Mouse (Mus musculus): ENCODE measurements around the gene Tenm3.

The Tenm3 gene

DNA sequence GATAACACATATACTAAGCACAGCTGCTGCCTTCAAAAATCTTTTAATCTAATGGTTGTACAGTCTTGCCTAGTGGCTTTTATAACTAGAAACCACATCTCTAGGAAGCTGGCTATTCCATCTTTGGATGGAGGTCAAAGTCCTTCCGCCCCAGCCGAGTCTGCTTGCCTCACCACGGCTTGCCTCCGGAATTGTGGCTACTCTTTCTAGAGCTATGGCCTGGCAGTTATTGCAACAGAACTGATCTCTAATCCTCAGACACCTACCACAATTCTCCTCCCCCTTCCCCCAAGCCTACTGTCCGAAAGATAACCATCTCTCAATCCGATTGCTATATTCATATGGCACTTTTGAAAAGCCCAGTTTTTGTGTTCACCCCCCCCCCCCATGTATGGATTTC lies 101.0 kb downstream of the Tenm3 start:
- no peak for DNase-seq (ENCODE audit: low spot score in 2 of 2)

DNA sequence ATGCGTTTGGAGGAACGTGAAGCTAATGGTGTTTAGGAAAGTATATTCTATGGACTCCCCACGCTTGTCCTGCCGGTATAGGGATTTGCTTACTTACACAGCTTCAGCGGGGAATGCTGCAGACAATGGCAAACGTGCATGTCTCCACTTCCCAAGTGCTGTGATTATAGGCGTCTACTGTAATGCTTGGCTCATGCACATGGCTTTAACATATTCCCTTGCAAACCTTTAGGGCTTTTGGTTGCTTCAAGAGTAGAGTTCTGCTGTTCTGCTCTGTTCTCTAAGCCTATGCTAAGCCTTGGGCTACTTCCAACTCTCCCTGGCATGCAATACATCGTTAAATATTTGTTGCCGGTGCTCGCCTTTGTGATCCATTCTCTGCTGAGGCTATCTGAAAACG lies 102.8 kb downstream of the Tenm3 start:
- DNase-seq (ENCODE audit: low spot score in 2 of 2): peak in 1 of 2 experiments; percentile 22

DNA sequence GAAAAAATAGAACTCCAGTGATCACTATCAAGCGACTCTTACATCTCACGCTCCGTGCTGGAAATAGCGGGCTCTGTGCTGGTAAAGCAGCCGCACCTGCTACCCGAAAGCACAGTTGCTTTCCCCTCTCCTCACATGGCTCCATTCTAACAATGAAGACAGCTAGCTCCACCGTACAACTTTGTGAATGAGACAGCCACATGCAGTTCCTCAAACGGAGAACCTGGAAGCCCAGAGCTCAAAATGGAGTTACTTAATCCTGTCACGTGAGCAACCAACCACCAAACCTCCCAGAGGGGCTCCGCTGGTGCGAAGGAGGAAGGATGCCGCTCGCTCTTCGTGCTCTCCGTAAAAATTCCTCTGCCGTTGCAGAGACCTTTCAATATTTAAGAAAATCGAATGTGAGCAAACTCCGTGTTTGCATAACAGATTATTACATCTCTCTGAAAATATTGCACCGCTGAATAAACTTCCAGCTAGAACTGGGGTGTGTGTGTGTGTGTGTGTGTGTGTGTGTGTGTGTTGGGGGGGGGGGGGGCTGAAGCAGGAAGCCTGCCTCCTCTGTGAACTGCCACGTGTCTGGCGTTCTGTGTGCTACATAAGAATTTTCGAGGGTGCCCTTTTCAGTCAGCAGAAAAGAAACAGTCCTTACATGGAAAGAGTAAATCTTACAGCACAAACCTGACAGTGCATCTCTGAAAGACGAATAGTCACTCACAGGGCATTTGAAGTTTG lies 103.4 kb downstream of the Tenm3 start:
- DNase-seq (ENCODE audit: low spot score in 2 of 2): peak; percentile 24 to 40

DNA sequence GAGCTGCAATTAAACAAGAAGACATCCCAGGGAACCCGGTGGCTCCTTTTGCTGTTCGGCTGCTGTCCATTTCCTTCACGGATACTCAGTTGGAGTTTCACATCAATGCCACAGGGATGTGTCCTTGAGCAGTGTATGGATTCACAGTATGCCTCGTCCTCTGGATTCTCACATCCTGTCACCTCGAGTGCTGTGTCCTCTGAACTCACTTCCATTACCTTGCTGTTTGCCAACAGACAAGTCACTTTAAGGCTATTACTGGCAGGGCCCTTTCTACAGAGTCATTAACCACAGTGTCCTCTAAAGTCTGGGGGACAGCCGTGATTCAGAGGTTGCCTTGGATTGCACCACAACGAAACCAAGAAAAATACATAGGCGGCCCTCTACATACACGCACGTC lies 110.0 kb downstream of the Tenm3 start:
- no peak for DNase-seq (ENCODE audit: low spot score in 2 of 2)

DNA sequence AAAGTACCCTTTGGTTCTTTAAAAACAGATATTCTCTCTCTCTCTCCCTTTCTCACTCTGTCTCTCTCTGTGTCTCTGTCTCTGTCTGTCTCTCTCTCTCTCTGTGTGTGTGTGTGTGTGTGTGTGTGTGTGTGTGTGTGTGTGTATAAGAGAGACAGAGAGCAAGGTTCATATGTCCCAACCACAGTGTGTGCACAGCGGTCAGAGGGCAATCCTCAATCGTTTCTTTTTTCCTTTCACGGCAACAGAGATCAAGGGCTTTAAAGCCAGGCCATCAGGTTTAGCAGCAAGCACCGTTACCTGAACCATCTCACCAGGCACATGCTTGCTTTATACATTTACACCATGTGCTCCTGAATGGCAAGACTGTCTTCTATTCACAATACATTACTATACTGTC lies 110.7 kb downstream of the Tenm3 start:
- DNase-seq (ENCODE audit: low spot score in 2 of 2): no peak

DNA sequence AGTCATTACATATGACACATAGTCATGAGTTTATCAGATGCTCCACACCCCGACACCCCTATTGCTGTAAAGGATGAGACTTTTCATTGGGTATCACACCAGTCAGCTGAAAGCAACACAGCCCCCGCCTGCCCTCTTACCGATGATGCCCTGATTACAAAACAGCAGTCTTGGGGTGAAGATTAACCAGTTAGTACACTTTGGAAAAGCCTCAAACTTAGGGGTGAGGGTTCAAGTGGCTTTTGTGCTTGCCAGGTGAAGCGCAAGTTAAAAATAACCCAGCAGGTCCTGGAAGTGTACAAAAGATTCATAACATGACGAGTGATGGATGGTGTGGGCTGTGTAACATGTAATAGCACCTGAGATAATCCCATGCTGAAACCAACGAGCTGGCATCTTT lies 113.0 kb downstream of the Tenm3 start:
- DNase-seq (ENCODE audit: low spot score in 2 of 2): no peak

DNA sequence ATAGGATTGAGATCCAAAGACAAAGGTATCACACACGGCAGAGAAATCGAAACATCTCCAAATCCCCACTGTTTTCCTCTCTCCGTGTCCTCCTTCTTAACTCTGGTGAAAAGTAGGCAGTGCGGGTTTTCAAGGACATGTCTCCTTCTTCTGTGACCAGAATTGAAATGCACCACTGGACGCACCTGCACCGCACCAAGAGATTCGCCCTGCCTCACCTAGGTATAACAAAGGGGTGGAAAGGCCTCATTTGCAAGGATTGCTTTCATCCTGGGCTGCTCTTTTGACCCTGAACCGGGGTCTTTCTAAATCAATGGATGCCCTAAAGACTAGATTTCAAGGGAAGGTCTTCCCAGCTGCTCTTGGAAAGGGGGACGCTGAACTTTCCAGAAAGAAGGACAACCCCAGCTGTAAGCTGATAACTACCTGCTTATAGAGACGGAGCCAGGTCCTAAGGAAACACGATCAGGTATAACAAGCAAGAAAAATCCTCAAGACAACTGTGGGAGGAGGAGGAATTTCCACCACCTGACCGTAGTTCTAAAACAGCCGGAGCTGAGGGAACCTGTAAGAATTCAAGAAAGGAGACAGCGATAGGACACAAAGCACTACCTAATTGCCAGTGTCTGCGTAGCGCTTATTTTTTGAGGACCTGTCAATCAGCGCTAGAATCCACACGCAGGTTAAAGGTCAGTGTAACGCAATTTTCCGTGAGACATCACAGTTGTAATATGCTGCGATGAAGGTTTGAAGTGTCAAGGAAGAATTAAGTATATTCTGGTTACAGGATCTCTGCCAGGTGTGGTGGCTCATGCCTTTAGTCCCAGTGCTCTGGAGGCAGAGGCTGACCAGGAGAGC lies 114.7 kb downstream of the Tenm3 start:
- no peak for DNase-seq (ENCODE audit: low spot score in 2 of 2)

DNA sequence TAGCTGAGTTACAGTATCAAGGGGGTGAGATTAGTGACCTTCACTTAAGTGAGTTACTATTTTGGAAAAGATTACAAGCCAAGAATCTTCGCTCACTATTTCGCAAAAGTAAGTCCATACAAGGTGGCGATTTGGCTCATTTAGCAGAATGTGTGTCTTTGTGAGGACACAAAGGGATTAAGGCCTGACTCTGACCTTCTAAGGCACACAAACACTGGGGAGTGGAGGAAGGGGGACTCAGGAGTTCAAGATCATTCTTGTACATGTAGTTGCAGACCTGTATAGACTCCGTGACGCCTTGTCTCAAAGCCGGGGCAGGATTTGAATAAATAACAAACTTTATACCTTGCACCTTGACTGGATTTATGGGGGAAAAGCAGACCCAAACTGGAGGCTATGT lies 115.7 kb downstream of the Tenm3 start:
- no peak for DNase-seq (ENCODE audit: low spot score in 2 of 2)

DNA sequence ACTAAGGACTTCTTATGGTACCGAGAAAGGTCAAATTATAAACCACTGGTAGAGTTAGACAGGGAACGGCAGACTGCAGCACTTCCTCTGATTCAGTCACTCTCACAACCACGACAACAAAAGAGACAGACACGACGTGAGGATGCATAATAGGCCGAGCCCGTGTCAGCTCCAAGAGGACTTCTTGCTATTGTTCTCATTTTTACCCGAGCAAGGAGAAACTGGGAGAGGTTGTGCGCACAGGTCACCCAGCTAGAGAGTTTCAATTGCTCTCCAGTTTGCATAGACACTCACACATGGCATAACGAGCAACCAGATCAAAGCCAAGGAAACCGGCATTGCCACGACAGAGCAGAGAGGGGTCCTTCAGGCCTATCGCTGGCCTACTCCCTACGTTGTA lies 121.0 kb downstream of the Tenm3 start:
- no peak for DNase-seq (ENCODE audit: low spot score in 2 of 2)

DNA sequence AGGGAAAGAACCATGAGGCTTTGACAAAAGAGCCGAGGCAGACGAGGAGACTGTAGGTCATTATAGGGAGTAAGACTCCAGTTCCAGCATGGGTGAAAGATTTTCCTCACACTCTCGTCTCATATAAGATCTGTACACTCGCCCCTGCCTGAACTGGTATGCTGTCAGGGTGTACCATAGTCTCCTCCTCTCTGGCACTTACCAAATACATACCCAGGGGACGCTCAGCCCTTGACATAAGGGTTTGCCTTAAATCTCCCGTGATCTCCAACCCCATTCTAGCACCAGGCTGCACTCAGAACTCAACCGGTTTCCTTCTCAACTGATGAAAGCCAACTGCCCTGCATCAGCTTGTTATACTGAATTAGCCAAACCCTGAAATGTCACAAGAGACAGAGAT lies 121.4 kb downstream of the Tenm3 start:
- no peak for DNase-seq (ENCODE audit: low spot score in 2 of 2)

DNA sequence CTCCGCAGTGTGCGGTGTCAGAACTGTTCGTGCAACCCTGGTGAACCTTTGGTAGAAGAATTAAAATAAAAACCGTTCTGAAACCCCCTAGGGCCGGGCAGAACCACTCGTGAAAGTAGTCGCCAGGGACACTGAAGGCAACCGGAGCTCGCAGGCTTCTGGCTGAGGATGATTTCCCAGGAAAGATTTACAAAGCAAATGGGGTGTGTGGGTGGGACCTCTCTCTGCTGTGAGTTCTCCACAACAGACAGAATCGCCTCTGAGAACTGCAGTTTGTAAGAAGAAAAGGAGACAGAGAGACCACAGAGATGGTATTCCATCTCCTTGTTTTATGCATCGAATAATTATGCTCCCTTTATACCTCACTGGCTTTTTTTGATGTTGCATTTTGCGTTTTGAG lies 122.4 kb downstream of the Tenm3 start:
- peak; percentile 15 to 29 for DNase-seq (ENCODE audit: low spot score in 2 of 2)

DNA sequence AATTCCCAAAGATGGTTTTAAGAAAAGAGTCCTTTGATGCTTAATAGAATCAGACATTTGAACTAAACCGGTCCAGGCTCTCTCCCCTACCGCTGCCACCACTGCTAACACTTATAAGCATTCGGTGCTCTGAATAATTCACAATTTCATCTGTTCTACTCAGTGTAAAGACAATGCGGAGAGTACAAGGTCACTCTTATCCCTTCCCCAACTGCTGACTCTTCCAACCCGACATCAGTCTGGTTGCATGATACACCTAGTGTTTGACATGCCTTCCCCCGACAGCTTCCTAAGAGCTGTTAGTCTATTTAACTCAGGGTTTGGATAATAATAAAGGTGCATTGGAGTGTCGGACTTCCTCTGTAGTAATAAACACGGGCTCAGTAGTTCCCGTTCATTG lies 128.1 kb downstream of the Tenm3 start:
- no peak for DNase-seq (ENCODE audit: low spot score in 2 of 2)

DNA sequence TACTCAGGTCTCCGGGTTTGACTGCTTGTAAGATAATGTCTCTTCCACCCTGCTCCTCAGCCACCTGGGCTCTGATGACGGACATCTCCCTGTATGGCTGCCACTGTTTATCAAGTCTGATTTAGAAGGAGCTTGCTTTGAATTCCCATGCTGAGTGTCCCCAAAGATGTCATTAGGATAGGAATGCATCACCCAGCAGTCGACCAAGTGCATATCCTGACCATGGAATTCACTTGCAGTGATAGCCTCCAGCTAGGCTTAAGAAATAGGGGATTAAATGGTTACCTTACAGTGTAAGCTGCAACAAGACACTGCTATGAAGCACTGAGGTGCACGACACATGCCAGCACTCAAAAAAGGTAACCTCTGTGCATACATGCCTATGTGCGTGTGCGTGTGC lies 137.1 kb downstream of the Tenm3 start:
- DNase-seq (ENCODE audit: low spot score in 2 of 2): no peak

DNA sequence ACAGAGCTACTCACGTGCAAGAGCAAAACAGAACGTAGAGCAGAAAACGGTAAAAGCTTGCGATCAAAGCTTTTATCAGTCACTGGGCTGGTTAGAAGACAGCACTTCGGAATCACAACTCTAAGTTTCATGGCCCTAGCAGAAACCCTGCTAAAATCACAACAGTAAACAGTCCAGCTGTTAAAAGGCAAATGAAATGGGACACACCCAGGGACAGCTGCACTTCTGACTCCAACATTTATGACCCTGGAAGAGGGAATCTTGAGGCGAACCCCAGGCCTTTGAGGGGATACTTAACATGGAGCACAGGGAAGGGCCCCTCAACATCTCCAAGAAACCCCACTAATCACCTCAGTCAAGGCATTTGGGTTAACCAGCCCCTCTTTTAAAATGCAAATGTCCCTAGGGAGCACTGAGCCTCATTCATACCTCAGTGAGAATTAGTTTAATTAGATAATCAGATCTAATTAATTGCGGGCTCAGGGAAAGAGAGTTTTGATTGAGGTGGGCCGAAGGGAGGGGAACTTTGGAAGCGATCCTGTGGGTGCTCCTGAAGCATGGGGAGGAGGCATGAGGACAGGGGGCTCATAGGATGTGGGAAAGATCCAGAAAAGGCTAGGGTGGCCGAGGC lies 138.8 kb downstream of the Tenm3 start:
- no peak for DNase-seq (ENCODE audit: low spot score in 2 of 2)

DNA sequence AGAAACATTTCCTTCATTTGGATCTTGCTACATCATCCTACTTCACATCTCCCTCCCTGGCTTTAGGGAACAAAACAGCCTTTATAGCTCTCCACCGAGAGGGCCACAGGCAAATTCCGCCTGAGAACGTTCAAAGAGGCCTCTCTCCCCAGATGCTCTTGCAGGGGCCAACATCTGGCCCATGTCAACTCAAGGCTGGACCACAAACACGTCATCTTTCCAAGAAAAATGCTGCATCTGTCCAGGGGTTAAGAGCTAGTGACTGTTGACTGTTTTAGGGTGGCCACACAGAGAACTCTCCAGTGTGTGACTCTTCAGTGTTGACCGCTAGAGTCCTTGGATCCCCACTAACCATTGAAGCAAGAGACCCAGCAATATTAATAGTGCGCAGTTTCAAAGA lies 139.3 kb downstream of the Tenm3 start:
- no peak for DNase-seq (ENCODE audit: low spot score in 2 of 2)

DNA sequence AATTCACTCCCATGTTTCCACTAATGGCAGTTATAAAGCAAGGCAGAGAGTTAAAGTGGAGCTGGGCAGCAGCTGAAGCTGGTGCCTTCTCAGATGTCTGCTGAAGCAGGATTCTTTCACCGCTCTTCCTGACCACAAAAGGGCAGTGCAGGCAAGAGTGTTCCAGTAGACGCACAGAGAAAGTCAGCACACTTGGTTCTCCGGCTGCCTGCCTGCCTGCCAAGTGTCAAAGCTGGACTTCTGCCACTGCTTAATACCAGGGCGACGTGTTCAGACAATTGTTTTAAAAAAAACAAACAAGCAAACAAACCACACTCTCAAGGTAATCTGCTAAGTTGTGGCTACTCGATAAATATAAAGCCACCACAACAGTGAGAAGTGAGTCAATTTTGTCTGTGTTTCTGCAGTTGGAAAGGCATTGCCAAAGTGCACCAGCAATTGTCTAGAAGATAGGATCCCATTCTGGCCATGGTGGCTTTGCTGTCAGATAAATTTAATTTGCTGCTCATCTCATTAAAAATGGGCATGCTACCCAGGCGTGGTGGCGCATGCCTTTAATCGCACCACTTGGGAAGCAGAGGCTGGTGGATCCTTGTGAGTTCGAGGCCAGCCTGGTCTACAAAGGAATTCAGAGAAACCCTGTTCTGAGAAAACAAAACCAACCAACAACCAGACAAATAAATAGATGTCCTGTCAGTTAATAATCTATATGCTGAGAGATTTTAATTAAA lies 152.9 kb downstream of the Tenm3 start:
- DNase-seq (ENCODE audit: low spot score in 2 of 2): no peak

DNA sequence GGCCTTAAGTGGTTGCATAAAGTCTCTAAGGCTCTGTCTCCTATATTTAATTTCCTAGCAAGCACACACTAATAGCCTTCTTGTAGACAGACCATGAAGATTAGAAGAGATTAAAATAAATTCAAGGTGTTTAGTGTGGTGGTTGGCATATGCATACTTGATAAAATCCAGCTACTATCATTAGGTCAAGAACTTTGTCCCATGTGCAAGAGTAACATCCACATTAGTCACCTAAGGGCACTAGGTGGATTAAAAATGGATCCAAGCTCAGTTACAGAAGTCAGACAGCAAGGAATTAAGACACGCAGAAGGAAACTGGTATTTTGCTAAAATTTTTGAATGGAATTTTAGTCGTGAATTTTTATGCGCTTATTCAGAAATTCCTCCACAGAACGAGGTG lies 155.0 kb downstream of the Tenm3 start:
- no peak for DNase-seq (ENCODE audit: low spot score in 2 of 2)

DNA sequence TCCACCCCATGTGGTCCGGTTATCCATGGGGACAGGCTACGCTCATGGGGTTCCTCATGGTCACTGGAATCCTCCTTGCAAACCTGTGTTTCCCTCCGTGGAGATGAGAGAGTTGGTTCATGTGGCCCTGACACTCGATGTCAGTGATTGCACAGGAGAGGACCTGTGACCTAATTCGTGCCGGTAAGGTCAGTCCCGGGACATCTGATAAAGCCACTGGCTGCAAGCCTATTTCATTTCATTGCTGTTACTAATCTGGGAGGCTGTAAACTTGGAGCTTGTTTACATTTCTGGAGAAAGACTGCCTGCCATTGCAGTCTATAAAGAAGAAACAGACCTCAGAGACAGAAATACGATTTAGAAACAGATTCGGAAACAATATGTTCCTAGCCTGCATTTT lies 155.6 kb downstream of the Tenm3 start:
- DNase-seq (ENCODE audit: low spot score in 2 of 2): no peak

DNA sequence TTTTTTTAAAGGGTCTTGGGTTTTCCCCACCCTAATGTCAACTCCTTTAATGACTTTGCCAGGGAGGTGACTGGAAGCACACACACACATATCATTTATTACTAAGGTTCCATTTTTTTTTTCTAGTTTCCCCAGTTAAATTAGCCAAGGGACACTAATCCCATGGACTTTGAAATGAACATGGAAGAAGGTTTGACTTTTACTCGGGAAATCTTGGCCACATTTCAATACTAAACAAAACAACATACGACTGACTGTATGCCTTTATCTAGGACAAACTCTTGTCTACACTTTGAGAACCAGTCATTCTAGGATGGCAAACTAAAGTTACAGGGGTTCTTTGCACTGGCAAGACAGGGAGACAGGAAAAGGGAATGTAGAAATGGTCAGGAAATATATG lies 170.3 kb downstream of the Tenm3 start:
- no peak for DNase-seq (ENCODE audit: low spot score in 2 of 2)

DNA sequence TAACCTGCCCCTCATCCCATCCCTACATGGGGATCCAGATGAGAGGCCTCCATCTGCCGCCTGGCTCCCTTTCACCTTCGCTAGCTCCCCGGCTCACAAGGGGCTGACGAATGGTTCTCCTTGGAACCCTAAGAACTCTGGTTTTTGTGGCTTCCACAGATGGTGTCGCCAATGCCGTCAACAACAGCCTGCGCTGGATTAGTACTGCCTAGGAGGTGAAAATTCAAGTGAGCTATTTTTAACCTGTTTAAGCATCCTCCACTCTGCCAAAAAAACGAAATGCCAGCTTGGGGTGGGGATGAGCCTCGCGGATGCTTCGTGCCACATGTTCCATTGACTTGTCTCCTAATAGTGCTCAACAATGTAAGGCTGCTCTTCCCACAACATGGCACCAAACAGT lies 171.3 kb downstream of the Tenm3 start:
- DNase-seq (ENCODE audit: low spot score in 2 of 2): peak; percentile 28 to 58

DNA sequence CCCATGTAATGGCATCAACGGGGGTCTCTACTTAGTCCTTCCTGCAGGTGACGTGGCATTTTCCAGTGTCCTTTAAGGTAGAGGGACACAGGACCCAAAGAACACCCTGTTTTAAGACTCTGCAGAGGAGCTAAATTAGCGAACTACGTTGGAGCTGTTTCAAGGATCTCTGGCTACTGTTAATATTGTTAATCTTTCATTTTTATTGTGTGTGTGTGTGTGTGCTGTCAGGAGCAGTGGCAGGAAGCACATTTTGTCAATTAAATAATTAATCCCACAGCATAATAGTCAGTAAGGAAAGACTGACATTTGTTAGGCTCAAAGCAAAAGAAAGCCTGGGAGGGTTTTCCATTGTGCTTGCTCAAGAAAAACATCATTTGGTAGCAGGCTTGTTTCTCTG lies 172.4 kb downstream of the Tenm3 start:
- no peak for DNase-seq (ENCODE audit: low spot score in 2 of 2)

DNA sequence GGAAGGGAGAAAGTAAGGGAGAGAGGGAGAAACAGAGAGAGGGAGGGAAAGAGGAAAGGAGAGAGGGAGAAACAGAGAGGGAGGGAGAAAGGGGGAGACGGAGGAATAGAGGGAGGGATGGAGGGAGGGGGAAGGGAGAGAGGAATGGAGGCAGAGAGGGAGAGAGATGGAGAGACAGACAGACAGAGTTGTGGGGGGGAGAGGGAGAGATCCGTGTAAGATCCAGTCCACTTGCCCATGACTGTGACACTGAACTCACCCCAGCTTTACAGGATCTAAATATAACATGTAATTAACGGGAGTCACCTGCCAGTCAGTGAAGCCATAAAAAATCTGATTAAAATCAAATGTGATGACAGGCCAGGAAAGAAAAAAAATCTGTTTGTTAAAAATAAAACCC lies 172.9 kb downstream of the Tenm3 start:
- no peak for DNase-seq (ENCODE audit: low spot score in 2 of 2)
